In the genomic region with DNA sequence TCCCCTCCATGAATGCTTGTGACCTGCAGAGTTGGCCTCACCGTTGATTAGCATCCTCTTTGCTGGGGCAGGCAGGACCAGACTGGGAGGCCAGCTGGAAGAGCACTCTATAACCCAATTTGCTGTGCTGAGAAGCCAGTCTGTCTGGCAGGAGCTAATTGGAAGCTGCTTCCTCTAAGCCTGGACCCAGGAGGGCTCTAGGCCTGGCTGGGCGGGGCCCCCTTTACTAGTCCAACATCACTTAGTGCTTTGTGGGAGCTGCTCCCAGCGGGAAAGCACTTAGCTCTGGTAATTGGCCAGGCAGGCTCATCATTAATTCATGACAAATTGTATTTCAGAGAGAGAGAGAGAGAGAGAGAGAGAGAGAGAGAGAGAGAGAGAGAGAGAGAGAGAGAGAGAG, we compare ENCODE assay signal across 10 mouse cellular contexts.
DNase-seq lines count a peak whose midpoint lies in the region; ATAC-seq lines count a peak whose summit lies in the region.
"Had no signal": no experiment of that assay in that cellular context is flagged by ENCODE, and none has a peak within 500 bp of the region (broad histone marks: within the 10 kb centered on the region; RNA-seq: fewer than 3 reads in every experiment).

No protein-coding gene starts in this region.

- H3K9ac ChIP-seq in neural tube, embryonic 11.5 days (ENCODE audit: low read length), result no peak overlapping the region
- H3K9ac ChIP-seq in midbrain, embryonic 11.5 days (ENCODE audit: low read length), result no peak overlapping the region
- H3K9ac ChIP-seq in liver, embryonic 11.5 days (ENCODE audit: low read depth, low read length), result no peak overlapping the region
- H3K9ac ChIP-seq: limb, embryonic 13.5 days had no signal

- H3K9me3 ChIP-seq in neural tube, embryonic 11.5 days (ENCODE audit: control insufficient read depth, low read length), result no peaks in the 10 kb centered on the region
- H3K9me3 ChIP-seq in midbrain, embryonic 11.5 days (ENCODE audit: control insufficient read depth, low read length), result no peaks in the 10 kb centered on the region
- no peaks in the 10 kb centered on the region for H3K9me3 ChIP-seq in liver, embryonic 11.5 days (ENCODE audit: control insufficient read depth, low read length)
- H3K9me3 ChIP-seq: limb, embryonic 13.5 days had no signal

- no peak overlapping the region for H3K4me2 ChIP-seq in neural tube, embryonic 11.5 days (ENCODE audit: low read depth)
- no peak overlapping the region for H3K4me2 ChIP-seq in midbrain, embryonic 11.5 days
- H3K4me2 ChIP-seq in liver, embryonic 11.5 days, result no peak overlapping the region
- H3K4me2 ChIP-seq: limb, embryonic 13.5 days had no signal

- H3K4me3 ChIP-seq in neural tube, embryonic 11.5 days (ENCODE audit: low read depth, low read length), result no peak overlapping the region
- no peak overlapping the region for H3K4me3 ChIP-seq in midbrain, embryonic 11.5 days (ENCODE audit: low read depth, low read length)
- no peak overlapping the region for H3K4me3 ChIP-seq in liver, embryonic 11.5 days (ENCODE audit: low read depth, low read length)
- H3K4me3 ChIP-seq: limb, embryonic 13.5 days had no signal

- ATAC-seq in neural tube, embryonic 11.5 days (ENCODE audit: insufficient read depth, low FRiP score, low TSS enrichment), result peak; percentile 79
- peak; percentile 84 for ATAC-seq in midbrain, embryonic 11.5 days (ENCODE audit: low FRiP score)
- no peak for ATAC-seq in monocyte, adult 5-6 weeks (replicated peaks; ENCODE audit: insufficient number of reproducible peaks, low FRiP score, low TSS enrichment, poor library complexity, severe bottlenecking)
- no peak for ATAC-seq in liver, embryonic 11.5 days (replicated peaks; ENCODE audit: low FRiP score)

- no peaks in the 10 kb centered on the region for H3K27me3 ChIP-seq in neural tube, embryonic 11.5 days (ENCODE audit: control insufficient read depth, insufficient read depth, low read length)
- no peaks in the 10 kb centered on the region for H3K27me3 ChIP-seq in midbrain, embryonic 11.5 days (ENCODE audit: control insufficient read depth, insufficient read depth, low read length)
- H3K27me3 ChIP-seq in liver, embryonic 11.5 days (replicated peaks; ENCODE audit: control insufficient read depth, insufficient read depth, low read length), result no peaks in the 10 kb centered on the region
- H3K27me3 ChIP-seq: limb, embryonic 13.5 days had no signal

- peak overlapping the region; percentile 63; the same call in 1 of the 2 replicates for H3K27ac ChIP-seq in neural tube, embryonic 11.5 days (ENCODE audit: low read depth, low read length)
- no peak overlapping the region for H3K27ac ChIP-seq in midbrain, embryonic 11.5 days (ENCODE audit: low read depth, low read length)
- H3K27ac ChIP-seq in liver, embryonic 11.5 days (ENCODE audit: low read depth, low read length), result no peak overlapping the region
- H3K27ac ChIP-seq: limb, embryonic 13.5 days had no signal

- WGBS in neural tube, embryonic 11.5 days, result 55% methylated on average over 3 of the region's 3 CpGs
- WGBS in midbrain, embryonic 11.5 days, result 60% methylated on average over 3 of the region's 3 CpGs
- WGBS in liver, embryonic 11.5 days, result 57% methylated on average over 3 of the region's 3 CpGs

- peak; percentile 21 for DNase-seq in adrenal gland, adult 2 months
- no peak for DNase-seq in adrenal gland, adult 18-20 months (ENCODE audit: low spot score in 2 of 2)
- peak; percentile 54 for DNase-seq in neural tube, embryonic 11.5 days (ENCODE audit: low spot score)
- DNase-seq in neural tube, embryonic 10.5 days (ENCODE audit: extremely low spot score, low spot score), result no peak
- no peak for DNase-seq in midbrain, embryonic 11.5 days (ENCODE audit: low spot score, missing footprints)
- no peak for DNase-seq in ovary, adult 18-20 months (ENCODE audit: low spot score)
- DNase-seq in liver, embryonic 11.5 days (ENCODE audit: low spot score), result no peak

- H3K4me1 ChIP-seq in neural tube, embryonic 11.5 days (ENCODE audit: control insufficient read depth, insufficient read depth, low read length), result peaks cover 5% of the 10 kb centered on the region; the same call in 1 of the 2 replicates
- peaks cover 6% of the 10 kb centered on the region; the same call in 1 of the 2 replicates for H3K4me1 ChIP-seq in midbrain, embryonic 11.5 days (ENCODE audit: control insufficient read depth, insufficient read depth, low read length)
- no peaks in the 10 kb centered on the region for H3K4me1 ChIP-seq in liver, embryonic 11.5 days (replicated peaks; ENCODE audit: control insufficient read depth, insufficient read depth, low read length)

- no peaks in the 10 kb centered on the region for H3K36me3 ChIP-seq in neural tube, embryonic 11.5 days (ENCODE audit: control insufficient read depth, insufficient read depth, low read length)
- H3K36me3 ChIP-seq in midbrain, embryonic 11.5 days (ENCODE audit: control insufficient read depth, insufficient read depth, low read length), result no peaks in the 10 kb centered on the region
- no peaks in the 10 kb centered on the region for H3K36me3 ChIP-seq in liver, embryonic 11.5 days (ENCODE audit: control insufficient read depth, insufficient read depth, low read length)
- H3K36me3 ChIP-seq: G1E; limb, embryonic 13.5 days had no signal

Comparison
In these comparisons a context has a peak if more than half of its experiments do, and no peak if none do; other contexts are left out.
1. DNase-seq: peak in adrenal gland, adult 2 months (single experiment) and neural tube, embryonic 11.5 days (single experiment); none in adrenal gland, adult 18-20 months (0 of 2), neural tube, embryonic 10.5 days (single experiment), midbrain, embryonic 11.5 days (single experiment), ovary, adult 18-20 months (single experiment) and liver, embryonic 11.5 days (single experiment).
2. ATAC-seq: peak in neural tube, embryonic 11.5 days (single experiment) and midbrain, embryonic 11.5 days (single experiment); none in monocyte, adult 5-6 weeks (single experiment) and liver, embryonic 11.5 days (single experiment).